Mouse (Mus musculus) liver, postnatal 0 days (tissue): ENCODE results near the gene Sike1.

Experiments used
- CTCF ChIP-seq: sonication (generic); IDR thresholded peaks from 2 replicates; pipeline ENCODE4 v1.5.1; 2016; ENCODE audit warnings: antibody characterized with exemption, low read depth
- EP300 ChIP-seq: IDR thresholded peaks from 2 replicates; pipeline ENCODE4 v1.6.1; 2016; ENCODE audit warnings: antibody characterized with exemption, low read depth, mild to moderate bottlenecking

GRCm38 (mm10) chr3:102997036-102997435 lies 1.5 kb downstream of the Sike1 start:
- TF ChIP-seq EP300 (no peak), CTCF (no peak)
